Mouse (Mus musculus): ENCODE measurements around the gene Tmeff2. TPM values are rescaled to one million over a fixed set of nuclear protein-coding genes. Genes with fewer than 3 reads are reported as not detected.

Gene Tmeff2
- polyA plus RNA-seq, 1 experiment from 2014 or later: 3.9 TPM

DNA sequence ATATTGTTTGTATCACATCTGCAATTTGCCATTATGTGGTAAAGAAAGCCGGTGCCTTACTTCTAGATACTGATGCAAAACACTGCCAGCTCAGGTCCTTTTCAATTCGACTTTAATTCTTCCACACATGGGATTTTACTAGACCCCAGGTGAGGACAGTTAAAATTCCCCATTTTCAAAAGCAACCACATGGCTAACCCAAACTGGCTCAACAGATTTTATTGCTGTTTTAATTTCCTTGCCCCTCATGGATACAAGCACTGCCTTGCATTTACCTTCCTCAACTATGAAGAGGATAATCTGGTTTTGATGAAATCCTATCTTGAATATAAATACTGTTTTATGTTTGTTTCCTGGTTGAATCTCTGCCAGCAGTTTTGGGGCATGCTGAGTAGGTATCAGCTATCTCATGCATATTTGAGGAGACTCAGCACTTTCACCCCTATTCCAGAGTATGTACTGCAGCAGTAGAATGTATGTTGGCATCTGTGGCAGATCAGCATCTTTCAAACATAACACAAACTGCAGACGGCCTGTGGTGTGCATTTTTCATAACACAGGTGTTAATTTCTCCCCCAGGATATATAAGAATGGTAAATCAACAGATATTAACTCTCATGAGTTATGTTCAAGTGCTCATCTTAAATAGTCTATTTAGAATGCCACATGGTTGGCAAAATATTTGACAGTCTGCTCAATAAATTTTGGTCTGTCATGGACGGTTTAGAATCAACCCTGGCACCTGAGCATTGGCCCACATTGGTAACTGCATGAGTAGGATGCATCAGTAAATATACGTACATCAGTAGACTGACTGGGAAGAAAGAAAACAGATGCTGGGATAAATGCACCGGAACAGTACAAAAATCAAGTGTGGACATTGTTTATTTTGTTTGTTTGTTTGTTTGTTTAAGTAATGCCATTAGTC is 72.3 kb downstream of the Tmeff2 start:
- WGBS: 84% methylated on average over 6 of the region's 6 CpGs
- no peaks in the 10 kb centered on the region for H3K9me3 ChIP-seq (ENCODE audit: low read length)
- no peaks in the 10 kb centered on the region for H3K27me3 ChIP-seq (ENCODE audit: insufficient read depth, low read length)
- H3K4me3 ChIP-seq (ENCODE audit: low read length): no peak overlapping the region
- ATAC-seq (ENCODE audit: low FRiP score, low TSS enrichment): no peak
- H3K27ac ChIP-seq (ENCODE audit: low read length): no peak overlapping the region
- no peak overlapping the region for H3K4me2 ChIP-seq (replicated peaks; ENCODE audit: low read depth, low read length)
- no peak overlapping the region for H3K9ac ChIP-seq (replicated peaks; ENCODE audit: low read length)
- no peaks in the 10 kb centered on the region for H3K36me3 ChIP-seq (ENCODE audit: insufficient read depth, low read length)
- H3K4me1 ChIP-seq (ENCODE audit: insufficient read depth, low read length): no peaks in the 10 kb centered on the region

DNA sequence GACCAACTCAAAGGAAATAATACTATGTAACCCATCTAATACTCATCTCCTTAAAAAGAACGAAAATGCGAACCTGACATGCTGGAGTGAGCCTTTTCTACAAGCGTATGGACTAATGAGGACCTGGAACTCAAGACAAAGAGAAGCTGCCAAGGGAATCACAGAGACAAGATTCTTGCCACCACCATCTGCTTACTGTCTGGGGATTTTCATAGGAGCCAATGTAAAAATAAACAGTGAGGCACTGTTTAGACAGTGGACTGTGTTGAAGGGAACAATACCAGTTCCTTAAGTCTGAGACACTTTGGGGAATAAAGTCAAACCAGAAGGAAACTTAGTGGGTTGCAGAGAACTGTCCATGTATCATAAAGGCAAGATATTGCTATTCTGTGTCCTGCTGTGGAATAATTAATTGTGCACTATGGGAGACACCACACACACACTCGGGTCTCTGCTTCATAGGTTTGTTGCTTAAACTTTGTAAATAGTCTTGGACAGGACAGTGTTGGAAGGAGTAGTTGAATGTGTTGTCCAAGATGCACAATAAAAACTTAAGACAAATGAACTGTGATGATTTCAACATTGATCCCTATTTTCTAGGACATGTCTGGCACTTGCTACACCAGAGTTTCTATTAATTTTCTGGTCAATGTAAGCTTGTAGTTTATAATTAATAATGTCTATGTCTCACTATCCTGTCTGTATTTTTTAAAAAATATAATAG is 79.1 kb downstream of the Tmeff2 start:
- H3K4me1 ChIP-seq (ENCODE audit: insufficient read depth, low read length): no peaks in the 10 kb centered on the region
- no peak overlapping the region for H3K27ac ChIP-seq (ENCODE audit: low read length)
- no peaks in the 10 kb centered on the region for H3K27me3 ChIP-seq (ENCODE audit: insufficient read depth, low read length)
- ATAC-seq (ENCODE audit: low FRiP score, low TSS enrichment): no peak
- H3K9me3 ChIP-seq (ENCODE audit: low read length): no peaks in the 10 kb centered on the region
- no peak overlapping the region for H3K4me3 ChIP-seq (ENCODE audit: low read length)
- no peaks in the 10 kb centered on the region for H3K36me3 ChIP-seq (ENCODE audit: insufficient read depth, low read length)
- WGBS: 90% methylated on average over 4 of the region's 4 CpGs
- no peak overlapping the region for H3K9ac ChIP-seq (replicated peaks; ENCODE audit: low read length)
- H3K4me2 ChIP-seq (replicated peaks; ENCODE audit: low read depth, low read length): no peak overlapping the region

- Histone ChIP-seq H3K4me3 (ENCODE audit: low read length) (no peak overlapping the region), H3K27ac (ENCODE audit: low read length) (no peak overlapping the region), H3K9ac (replicated peaks; ENCODE audit: low read length) (no peak overlapping the region), H3K27me3 (ENCODE audit: insufficient read depth, low read length) (no peaks in the 10 kb centered on the region), H3K36me3 (ENCODE audit: insufficient read depth, low read length) (no peaks in the 10 kb centered on the region), H3K4me2 (replicated peaks; ENCODE audit: low read depth, low read length) (no peak overlapping the region), H3K4me1 (ENCODE audit: insufficient read depth, low read length) (no peaks in the 10 kb centered on the region), H3K9me3 (ENCODE audit: low read length) (no peaks in the 10 kb centered on the region)
- ATAC-seq (ENCODE audit: low FRiP score, low TSS enrichment): no peak
- 78% methylated on average over 4 of the region's 4 CpGs for WGBS
Measured at GRCm38 (mm10) chr1:50980591-50980990, 80.1 kb downstream of the Tmeff2 start.

GRCm38 (mm10) chr1:50981151-50981828 is 80.8 kb downstream of the Tmeff2 start:
- H3K4me3 ChIP-seq (ENCODE audit: low read length): no peak overlapping the region
- H3K4me1 ChIP-seq (ENCODE audit: insufficient read depth, low read length): no peaks in the 10 kb centered on the region
- H3K27ac ChIP-seq (ENCODE audit: low read length): no peak overlapping the region
- ATAC-seq (ENCODE audit: low FRiP score, low TSS enrichment): no peak
- no peak overlapping the region for H3K9ac ChIP-seq (replicated peaks; ENCODE audit: low read length)
- H3K4me2 ChIP-seq (replicated peaks; ENCODE audit: low read depth, low read length): no peak overlapping the region
- H3K27me3 ChIP-seq (ENCODE audit: insufficient read depth, low read length): no peaks in the 10 kb centered on the region
- WGBS: 79% methylated on average over 7 of the region's 7 CpGs
- no peaks in the 10 kb centered on the region for H3K9me3 ChIP-seq (ENCODE audit: low read length)
- H3K36me3 ChIP-seq (ENCODE audit: insufficient read depth, low read length): no peaks in the 10 kb centered on the region

- WGBS: 59% methylated on average over 2 of the region's 2 CpGs
- H3K4me1 ChIP-seq (ENCODE audit: insufficient read depth, low read length): no peaks in the 10 kb centered on the region
- no peaks in the 10 kb centered on the region for H3K27me3 ChIP-seq (ENCODE audit: insufficient read depth, low read length)
- ATAC-seq (ENCODE audit: low FRiP score, low TSS enrichment): no peak
- H3K36me3 ChIP-seq (ENCODE audit: insufficient read depth, low read length): no peaks in the 10 kb centered on the region
- no peak overlapping the region for H3K4me3 ChIP-seq (ENCODE audit: low read length)
- no peak overlapping the region for H3K9ac ChIP-seq (replicated peaks; ENCODE audit: low read length)
- no peak overlapping the region for H3K27ac ChIP-seq (ENCODE audit: low read length)
- H3K9me3 ChIP-seq (ENCODE audit: low read length): no peaks in the 10 kb centered on the region
- H3K4me2 ChIP-seq (replicated peaks; ENCODE audit: low read depth, low read length): no peak overlapping the region
Measured at GRCm38 (mm10) chr1:50990661-50991060, 90.2 kb downstream of the Tmeff2 start.

- H3K9ac ChIP-seq (replicated peaks; ENCODE audit: low read length): no peak overlapping the region
- no peak overlapping the region for H3K27ac ChIP-seq (ENCODE audit: low read length)
- no peaks in the 10 kb centered on the region for H3K36me3 ChIP-seq (ENCODE audit: insufficient read depth, low read length)
- H3K9me3 ChIP-seq (ENCODE audit: low read length): no peaks in the 10 kb centered on the region
- no peak overlapping the region for H3K4me3 ChIP-seq (ENCODE audit: low read length)
- H3K27me3 ChIP-seq (ENCODE audit: insufficient read depth, low read length): no peaks in the 10 kb centered on the region
- 86% methylated on average over 1 of the region's 1 CpGs for WGBS
- H3K4me1 ChIP-seq (ENCODE audit: insufficient read depth, low read length): no peaks in the 10 kb centered on the region
- H3K4me2 ChIP-seq (replicated peaks; ENCODE audit: low read depth, low read length): no peak overlapping the region
- ATAC-seq (ENCODE audit: low FRiP score, low TSS enrichment): no peak
Measured at GRCm38 (mm10) chr1:50994505-50994904, 94.1 kb downstream of the Tmeff2 start.

DNA sequence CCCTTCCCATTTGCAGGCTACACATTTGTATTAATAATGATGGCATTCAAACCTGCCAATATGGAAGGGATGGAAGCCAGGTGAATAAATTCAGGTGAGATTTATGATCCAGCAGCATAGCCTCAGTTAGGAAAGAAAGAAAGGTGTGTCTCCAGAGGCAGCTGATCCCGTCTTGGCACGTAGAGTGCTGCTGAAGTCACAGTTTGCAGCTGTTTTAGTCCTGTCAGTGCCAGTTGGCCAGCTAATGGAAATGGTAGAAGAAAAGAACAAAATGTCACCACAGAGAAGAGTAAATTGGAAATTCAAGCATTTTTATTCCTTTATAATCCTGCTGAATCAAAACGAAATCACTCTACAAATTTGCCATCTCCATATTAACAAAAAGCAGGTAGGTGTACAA is 99.3 kb downstream of the Tmeff2 start:
- H3K27ac ChIP-seq (ENCODE audit: low read length): no peak overlapping the region
- no peak for ATAC-seq (ENCODE audit: low FRiP score, low TSS enrichment)
- H3K36me3 ChIP-seq (ENCODE audit: insufficient read depth, low read length): no peaks in the 10 kb centered on the region
- 77% methylated on average over 3 of the region's 3 CpGs for WGBS
- no peaks in the 10 kb centered on the region for H3K4me1 ChIP-seq (ENCODE audit: insufficient read depth, low read length)
- H3K27me3 ChIP-seq (ENCODE audit: insufficient read depth, low read length): no peaks in the 10 kb centered on the region
- H3K4me2 ChIP-seq (replicated peaks; ENCODE audit: low read depth, low read length): no peak overlapping the region
- H3K4me3 ChIP-seq (ENCODE audit: low read length): no peak overlapping the region
- H3K9ac ChIP-seq (replicated peaks; ENCODE audit: low read length): no peak overlapping the region
- no peaks in the 10 kb centered on the region for H3K9me3 ChIP-seq (ENCODE audit: low read length)

DNA sequence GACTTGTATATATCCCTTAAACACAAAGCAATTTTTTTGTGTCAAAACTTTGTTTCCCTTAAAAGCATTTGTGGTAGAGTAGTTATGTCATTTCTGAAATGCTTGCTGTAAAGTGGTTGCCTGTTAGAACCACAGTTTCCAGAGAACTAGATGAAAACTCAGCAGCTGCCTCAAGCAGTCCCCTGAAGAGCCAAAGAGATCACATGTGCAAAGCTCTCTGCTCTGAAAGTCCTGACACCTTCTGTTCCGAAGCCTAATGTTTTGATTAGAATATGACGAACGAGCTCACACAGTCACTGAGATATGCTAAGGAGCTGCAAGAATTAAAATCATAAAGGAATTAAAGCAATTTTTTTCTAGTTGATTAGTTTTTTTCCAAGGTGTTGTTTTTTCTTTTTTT is 107.9 kb downstream of the Tmeff2 start:
- no peak overlapping the region for H3K9ac ChIP-seq (replicated peaks; ENCODE audit: low read length)
- H3K27ac ChIP-seq (ENCODE audit: low read length): no peak overlapping the region
- no peaks in the 10 kb centered on the region for H3K4me1 ChIP-seq (ENCODE audit: insufficient read depth, low read length)
- H3K4me2 ChIP-seq (replicated peaks; ENCODE audit: low read depth, low read length): no peak overlapping the region
- no peaks in the 10 kb centered on the region for H3K36me3 ChIP-seq (ENCODE audit: insufficient read depth, low read length)
- ATAC-seq (ENCODE audit: low FRiP score, low TSS enrichment): no peak
- 73% methylated on average over 3 of the region's 3 CpGs for WGBS
- no peaks in the 10 kb centered on the region for H3K27me3 ChIP-seq (ENCODE audit: insufficient read depth, low read length)
- no peak overlapping the region for H3K4me3 ChIP-seq (ENCODE audit: low read length)
- H3K9me3 ChIP-seq (ENCODE audit: low read length): no peaks in the 10 kb centered on the region

DNA sequence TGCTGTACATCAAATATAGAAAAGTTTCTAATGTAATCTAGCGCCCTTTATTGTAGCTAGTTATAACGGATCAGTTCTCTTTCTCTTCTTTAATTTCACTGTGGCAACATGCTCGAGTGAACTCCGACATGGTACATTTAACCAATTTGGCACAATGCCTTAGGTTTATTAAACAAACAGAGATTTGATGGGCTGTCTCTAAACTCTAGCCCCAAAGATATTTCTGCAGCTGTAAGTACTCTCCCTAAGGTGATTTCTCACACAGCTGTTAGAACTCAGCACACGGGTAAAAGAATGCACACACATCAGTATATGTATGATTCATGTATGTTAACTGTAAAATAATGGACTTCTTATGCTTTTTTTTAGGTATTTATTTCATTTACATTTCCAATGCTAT is 139.8 kb downstream of the Tmeff2 start:
- Histone ChIP-seq H3K4me1 (ENCODE audit: insufficient read depth, low read length) (no peaks in the 10 kb centered on the region), H3K36me3 (ENCODE audit: insufficient read depth, low read length) (no peaks in the 10 kb centered on the region), H3K4me3 (ENCODE audit: low read length) (no peak overlapping the region), H3K4me2 (replicated peaks; ENCODE audit: low read depth, low read length) (no peak overlapping the region), H3K9me3 (ENCODE audit: low read length) (no peaks in the 10 kb centered on the region), H3K27me3 (ENCODE audit: insufficient read depth, low read length) (no peaks in the 10 kb centered on the region), H3K9ac (replicated peaks; ENCODE audit: low read length) (no peak overlapping the region), H3K27ac (ENCODE audit: low read length) (no peak overlapping the region)
- WGBS: 26% methylated on average over 5 of the region's 5 CpGs
- ATAC-seq (ENCODE audit: low FRiP score, low TSS enrichment): no peak

All from kidney, embryonic 16.5 days (tissue).